In genomic region chr19:28594215-28594614, GRCm38 (mm10) we compare ENCODE assay signal across 22 mouse cellular contexts.
DNase-seq lines count a peak whose midpoint lies in the region; ATAC-seq lines count a peak whose summit lies in the region.
"Had no signal": no experiment of that assay in that cellular context is flagged by ENCODE, and none has a peak within 500 bp of the region (broad histone marks: within the 10 kb centered on the region; RNA-seq: fewer than 3 reads in every experiment).

No protein-coding gene starts in this region.

- 22% methylated on average over 4 of the region's 4 CpGs for WGBS in heart, embryonic 16.5 days
- WGBS in kidney, embryonic 16.5 days, result 30% methylated on average over 4 of the region's 4 CpGs
- 43% methylated on average over 4 of the region's 4 CpGs for WGBS in neural tube, embryonic 13.5 days

- no peak overlapping the region for H3K9ac ChIP-seq in heart, embryonic 16.5 days (ENCODE audit: low read length)
- H3K9ac ChIP-seq in kidney, embryonic 16.5 days (replicated peaks; ENCODE audit: low read length), result no peak overlapping the region
- no peak overlapping the region for H3K9ac ChIP-seq in neural tube, embryonic 13.5 days
- H3K9ac ChIP-seq: embryonic facial prominence, embryonic 12.5 days; limb, embryonic 15.5 days; liver, embryonic 15.5 days; stomach, embryonic 15.5 days had no signal

- H3K4me3 ChIP-seq in heart, embryonic 16.5 days (ENCODE audit: low read length), result no peak overlapping the region
- H3K4me3 ChIP-seq in kidney, embryonic 16.5 days (ENCODE audit: low read length), result no peak overlapping the region
- no peak overlapping the region for H3K4me3 ChIP-seq in neural tube, embryonic 13.5 days
- H3K4me3 ChIP-seq: embryonic facial prominence, embryonic 12.5 days; limb, embryonic 15.5 days; liver, embryonic 15.5 days; megakaryocyte, embryonic 14.5 days; stomach, embryonic 15.5 days had no signal

- peaks cover 2% of the 10 kb centered on the region; the same call in 1 of the 2 replicates for H3K4me1 ChIP-seq in heart, embryonic 16.5 days (ENCODE audit: control insufficient read depth, insufficient read depth, low read length)
- H3K4me1 ChIP-seq in kidney, embryonic 16.5 days (ENCODE audit: insufficient read depth, low read length), result peaks cover 13% of the 10 kb centered on the region
- H3K4me1 ChIP-seq in neural tube, embryonic 13.5 days (replicated peaks), result no peaks in the 10 kb centered on the region; the same call in 1 of the 2 replicates
- H3K4me1 ChIP-seq: embryonic facial prominence, embryonic 12.5 days; liver, embryonic 15.5 days; megakaryocyte, embryonic 14.5 days; stomach, embryonic 15.5 days had no signal

- no peaks in the 10 kb centered on the region for H3K27me3 ChIP-seq in heart, embryonic 16.5 days (ENCODE audit: control insufficient read depth, insufficient read depth, low read length)
- no peaks in the 10 kb centered on the region for H3K27me3 ChIP-seq in kidney, embryonic 16.5 days (ENCODE audit: insufficient read depth, low read length)
- H3K27me3 ChIP-seq in neural tube, embryonic 13.5 days, result no peaks in the 10 kb centered on the region
- H3K27me3 ChIP-seq: embryonic facial prominence, embryonic 12.5 days; limb, embryonic 15.5 days; liver, embryonic 15.5 days; megakaryocyte, embryonic 14.5 days; Patski; stomach, embryonic 15.5 days had no signal

- H3K4me2 ChIP-seq in heart, embryonic 16.5 days (ENCODE audit: low read depth, low read length), result peak overlapping the region; percentile 9; the same call in 1 of the 2 replicates
- 0 out of 2 replicates have a peak overlapping the region, but pooled peaks have one; percentile 22 for H3K4me2 ChIP-seq in kidney, embryonic 16.5 days (replicated peaks; ENCODE audit: low read depth, low read length)
- peak overlapping the region; percentile 21; the same call in 1 of the 2 replicates for H3K4me2 ChIP-seq in neural tube, embryonic 13.5 days
- H3K4me2 ChIP-seq: embryonic facial prominence, embryonic 12.5 days; limb, embryonic 15.5 days; liver, embryonic 15.5 days; stomach, embryonic 15.5 days had no signal

- no peak; the same call in 1 of the 2 replicates for ATAC-seq in heart, embryonic 16.5 days (replicated peaks; ENCODE audit: extremely low read depth, insufficient read depth, low FRiP score)
- ATAC-seq in kidney, embryonic 16.5 days (ENCODE audit: low FRiP score, low TSS enrichment), result no peak
- no peak; the same call in 1 of the 2 replicates for ATAC-seq in neural tube, embryonic 13.5 days (ENCODE audit: low read depth)
- ATAC-seq: CD4-positive, CD25-positive, alpha-beta regulatory T cell, adult 4 months; forebrain, embryonic 14.5 days; Patski had no signal

- H3K36me3 ChIP-seq in heart, embryonic 16.5 days (ENCODE audit: control insufficient read depth, insufficient read depth), result no peaks in the 10 kb centered on the region
- no peaks in the 10 kb centered on the region for H3K36me3 ChIP-seq in kidney, embryonic 16.5 days (ENCODE audit: insufficient read depth, low read length)
- H3K36me3 ChIP-seq in neural tube, embryonic 13.5 days, result no peaks in the 10 kb centered on the region
- H3K36me3 ChIP-seq: embryonic facial prominence, embryonic 12.5 days; limb, embryonic 15.5 days; liver, embryonic 15.5 days; stomach, embryonic 15.5 days had no signal

- peak; percentile 77 for DNase-seq in heart, adult 11 months
- no peak for DNase-seq in heart, postnatal 4 days
- DNase-seq in heart, adult 18-20 months, result no peak
- DNase-seq in kidney, postnatal 10 days, result no peak
- no peak for DNase-seq in neural tube, embryonic 10.5 days (ENCODE audit: extremely low spot score, low spot score)
- DNase-seq: adrenal gland, postnatal 10 days; cerebellum, adult 9-11 months; gastrocnemius, postnatal 10 days; kidney, adult 8-10 months; midbrain, embryonic 14.5 days; right cerebral cortex, postnatal 14 days had no signal

- H3K9me3 ChIP-seq in heart, embryonic 16.5 days (replicated peaks; ENCODE audit: control insufficient read depth, low read length), result no peaks in the 10 kb centered on the region
- no peaks in the 10 kb centered on the region for H3K9me3 ChIP-seq in kidney, embryonic 16.5 days (ENCODE audit: low read length)
- no peaks in the 10 kb centered on the region for H3K9me3 ChIP-seq in neural tube, embryonic 13.5 days
- H3K9me3 ChIP-seq: embryonic facial prominence, embryonic 12.5 days; limb, embryonic 15.5 days; liver, embryonic 15.5 days; megakaryocyte, embryonic 14.5 days; stomach, embryonic 15.5 days had no signal

- no peak overlapping the region for H3K27ac ChIP-seq in heart, embryonic 16.5 days (ENCODE audit: low read length)
- no peak overlapping the region for H3K27ac ChIP-seq in kidney, embryonic 16.5 days (ENCODE audit: low read length)
- H3K27ac ChIP-seq in neural tube, embryonic 13.5 days (replicated peaks), result no peak overlapping the region
- H3K27ac ChIP-seq: embryonic facial prominence, embryonic 12.5 days; limb, embryonic 15.5 days; liver, embryonic 15.5 days; stomach, embryonic 15.5 days had no signal
